Mouse (Mus musculus) stomach, embryonic 15.5 days (tissue): ENCODE measurements at regions not wholly inside any gene's neighbourhood (a gene's known extent, or its start where the extent isn't known, plus 50 kb on each side); places are given as distances from the start of the nearest gene placed in this dataset.

Source experiments
- ATAC-seq: fragments of 200-750 bp; cut with Nextera tagmentation; 2 replicates; pipeline ENCODE4 v1.8.0; 2017; ENCODE audit warnings: low read depth, moderate number of reproducible peaks, moderate TSS enrichment; ENCODE audit not compliant: insufficient read depth, low FRiP score
- H3K27ac ChIP-seq: fragments of 300-500 bp; sonication (generic); 2 replicates; pipeline ENCODE4 v1.5.1; 2015; ENCODE audit warnings: mild to moderate bottlenecking, inconsistent platforms
- H3K27me3 ChIP-seq: fragments of 300-500 bp; sonication (generic); replicated peaks from 2 replicates; pipeline ENCODE4 v1.6.1; 2015; ENCODE audit warnings: inconsistent platforms
- H3K36me3 ChIP-seq: fragments of 300-500 bp; sonication (generic); 2 replicates; pipeline ENCODE4 v1.6.1; 2015; ENCODE audit warnings: inconsistent platforms
- H3K4me1 ChIP-seq: fragments of 300-500 bp; sonication (generic); 2 replicates; pipeline ENCODE4 v1.6.1; 2015; ENCODE audit warnings: inconsistent platforms
- H3K4me2 ChIP-seq: fragments of 300-500 bp; sonication (generic); 2 replicates; pipeline ENCODE4 v1.6.1; 2015; ENCODE audit warnings: mild to moderate bottlenecking, inconsistent platforms
- H3K4me3 ChIP-seq: fragments of 300-500 bp; sonication (generic); replicated peaks from 2 replicates; pipeline ENCODE4 v1.5.1; 2015; ENCODE audit warnings: inconsistent platforms
- H3K9ac ChIP-seq: fragments of 300-500 bp; sonication (generic); 2 replicates; pipeline ENCODE4 v1.6.1; 2015; ENCODE audit warnings: inconsistent platforms
- H3K9me3 ChIP-seq: fragments of 300-500 bp; sonication (generic); 2 replicates; pipeline ENCODE4 v1.6.1; 2016; ENCODE audit warnings: inconsistent platforms
- WGBS: fragments of 180-500 bp; shearing (Covaris S2); methylation state at CpG from one replicate; pipeline ENCODE4 v1.1.7; 2015; 5-methylcytosine and 5-hydroxymethylcytosine counted together

DNA sequence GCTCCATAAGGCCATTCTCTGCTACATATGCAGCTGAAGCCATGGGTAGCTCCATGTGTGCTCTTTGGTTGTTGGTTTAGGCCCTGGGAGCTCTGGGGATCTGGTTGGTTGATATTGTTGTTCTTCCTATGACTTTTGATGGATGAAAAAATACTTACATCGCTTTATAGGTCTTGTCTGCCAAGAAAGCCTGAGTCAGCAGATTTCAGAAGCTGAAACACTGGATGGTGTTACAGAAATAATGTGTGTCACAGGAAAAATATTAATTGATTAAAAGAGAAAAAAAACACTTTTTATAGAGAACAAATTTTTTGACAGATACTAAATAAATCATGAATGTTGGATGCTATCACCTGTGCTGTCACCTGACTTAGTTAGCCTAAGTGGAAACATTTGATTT is 52.4 kb upstream of the Plxna2 start:
- Histone ChIP-seq H3K9me3 (no peaks in the 10 kb centered on the region), H3K27ac (no peak overlapping the region), H3K4me3 (no peak overlapping the region), H3K4me1 (no peaks in the 10 kb centered on the region), H3K36me3 (no peaks in the 10 kb centered on the region), H3K4me2 (no peak overlapping the region), H3K9ac (no peak overlapping the region), H3K27me3 (no peaks in the 10 kb centered on the region)
- 92% methylated on average over 1 of the region's 1 CpGs for WGBS
- ATAC-seq: no peak

GRCm38 (mm10) chr1:194563946-194564345 is 54.1 kb upstream of the Plxna2 start:
- no peak overlapping the region for H3K4me3 ChIP-seq
- H3K9ac ChIP-seq: no peak overlapping the region
- H3K4me1 ChIP-seq: no peaks in the 10 kb centered on the region
- no peaks in the 10 kb centered on the region for H3K27me3 ChIP-seq
- 47% methylated on average over 2 of the region's 2 CpGs for WGBS
- H3K4me2 ChIP-seq: no peak overlapping the region
- H3K36me3 ChIP-seq: no peaks in the 10 kb centered on the region
- H3K27ac ChIP-seq: no peak overlapping the region
- no peaks in the 10 kb centered on the region for H3K9me3 ChIP-seq
- ATAC-seq: no peak

DNA sequence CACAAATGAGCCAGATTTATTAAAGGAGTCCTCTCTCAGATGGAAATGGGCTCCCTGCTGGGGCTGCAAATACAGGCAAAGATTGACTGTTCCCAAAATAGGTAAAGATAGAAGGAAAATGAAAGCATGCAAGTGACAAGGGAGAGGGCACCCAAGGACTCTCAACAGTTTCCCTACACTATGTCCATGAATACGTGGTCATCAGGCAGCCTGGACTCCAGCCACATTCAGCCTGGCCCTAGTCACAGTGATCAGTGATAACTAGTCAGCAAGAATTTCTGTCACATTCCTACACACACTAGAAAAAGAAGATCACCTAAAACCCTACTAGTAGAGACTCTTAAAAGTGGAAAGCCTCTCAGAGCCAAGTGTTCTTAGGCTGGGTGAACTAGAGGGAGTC is 56.9 kb upstream of the Plxna2 start:
- no peak overlapping the region for H3K4me2 ChIP-seq
- ATAC-seq: no peak
- no peaks in the 10 kb centered on the region for H3K36me3 ChIP-seq
- H3K9me3 ChIP-seq: no peaks in the 10 kb centered on the region
- 81% methylated on average over 1 of the region's 1 CpGs for WGBS
- H3K4me1 ChIP-seq: no peaks in the 10 kb centered on the region
- no peak overlapping the region for H3K4me3 ChIP-seq
- no peak overlapping the region for H3K27ac ChIP-seq
- H3K9ac ChIP-seq: no peak overlapping the region
- no peaks in the 10 kb centered on the region for H3K27me3 ChIP-seq

DNA sequence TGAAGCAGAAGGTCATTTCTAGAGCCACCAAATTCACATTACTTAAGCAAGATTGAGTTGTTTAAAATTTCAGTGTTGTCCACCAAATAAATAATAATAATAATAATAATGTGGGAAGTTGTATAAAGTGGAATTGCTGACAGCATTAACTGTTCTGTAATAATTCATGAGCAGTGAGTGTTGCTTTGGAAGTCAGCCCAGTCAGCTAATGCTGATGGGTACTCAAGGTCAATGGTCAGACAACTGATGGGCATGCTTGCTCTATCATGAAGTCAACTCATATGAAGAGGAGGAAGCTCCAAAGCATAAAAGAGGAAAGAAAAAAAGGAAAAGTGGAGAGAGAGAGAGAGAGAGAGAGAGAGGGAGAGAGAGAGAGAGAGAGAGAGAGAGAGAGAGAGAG is 69.4 kb upstream of the Plxna2 start:
- no peak overlapping the region for H3K27ac ChIP-seq
- H3K4me3 ChIP-seq: no peak overlapping the region
- no peaks in the 10 kb centered on the region for H3K9me3 ChIP-seq
- no peak for ATAC-seq
- H3K36me3 ChIP-seq: no peaks in the 10 kb centered on the region
- no peak overlapping the region for H3K4me2 ChIP-seq
- H3K27me3 ChIP-seq: no peaks in the 10 kb centered on the region
- no peaks in the 10 kb centered on the region for H3K4me1 ChIP-seq
- no peak overlapping the region for H3K9ac ChIP-seq

DNA sequence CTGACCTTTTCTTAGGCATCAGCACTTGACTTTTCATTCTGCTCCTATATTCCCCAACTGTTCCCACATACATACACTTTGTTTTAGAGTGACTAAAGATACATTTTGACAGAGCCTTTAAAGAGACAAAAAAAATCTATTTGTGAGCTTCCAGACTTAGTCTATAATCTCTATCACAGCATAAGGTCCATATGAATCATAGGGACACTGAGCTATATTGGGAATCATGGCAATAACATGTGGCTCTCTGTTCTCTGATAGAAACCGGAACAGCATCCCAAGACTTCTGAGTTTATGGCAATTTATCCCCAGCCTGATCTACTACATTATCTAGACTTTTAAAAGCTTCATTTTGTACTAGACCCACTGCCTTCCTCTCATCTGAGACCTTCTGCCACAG is 69.8 kb upstream of the Plxna2 start:
- 85% methylated on average over 1 of the region's 1 CpGs for WGBS

GRCm38 (mm10) chr1:194540923-194541322 is 77.1 kb upstream of the Plxna2 start:
- no peak for ATAC-seq

More for the DNA sequence above, 69.8 kb upstream of the Plxna2 start:
- ATAC-seq: no peak
- no peaks in the 10 kb centered on the region for H3K36me3 ChIP-seq
- H3K9ac ChIP-seq: no peak overlapping the region
- no peaks in the 10 kb centered on the region for H3K27me3 ChIP-seq
- no peak overlapping the region for H3K4me2 ChIP-seq
- no peak overlapping the region for H3K4me3 ChIP-seq
- H3K9me3 ChIP-seq: no peaks in the 10 kb centered on the region
- no peaks in the 10 kb centered on the region for H3K4me1 ChIP-seq
- H3K27ac ChIP-seq: no peak overlapping the region

GRCm38 (mm10) chr1:194527342-194528165 is 90.5 kb upstream of the Plxna2 start:
- ATAC-seq: peak; percentile 39; the same call in 1 of the 2 replicates
- no peaks in the 10 kb centered on the region for H3K36me3 ChIP-seq
- 47% methylated on average over 2 of the region's 2 CpGs for WGBS
- no peak overlapping the region for H3K4me2 ChIP-seq
- H3K4me3 ChIP-seq: no peak overlapping the region
- no peaks in the 10 kb centered on the region for H3K4me1 ChIP-seq
- H3K27me3 ChIP-seq: no peaks in the 10 kb centered on the region
- no peak overlapping the region for H3K9ac ChIP-seq
- no peaks in the 10 kb centered on the region for H3K9me3 ChIP-seq
- no peak overlapping the region for H3K27ac ChIP-seq

More at GRCm38 (mm10) chr1:194540923-194541322, 77.1 kb upstream of the Plxna2 start:
- no peaks in the 10 kb centered on the region for H3K4me1 ChIP-seq
- no peaks in the 10 kb centered on the region for H3K36me3 ChIP-seq
- no peaks in the 10 kb centered on the region for H3K9me3 ChIP-seq
- WGBS: 87% methylated on average over 2 of the region's 2 CpGs
- H3K27ac ChIP-seq: no peak overlapping the region
- H3K4me2 ChIP-seq: no peak overlapping the region
- H3K4me3 ChIP-seq: no peak overlapping the region
- no peaks in the 10 kb centered on the region for H3K27me3 ChIP-seq
- H3K9ac ChIP-seq: no peak overlapping the region

- Histone ChIP-seq H3K4me2 (no peak overlapping the region), H3K36me3 (no peaks in the 10 kb centered on the region), H3K4me1 (no peaks in the 10 kb centered on the region), H3K9me3 (no peaks in the 10 kb centered on the region), H3K27me3 (no peaks in the 10 kb centered on the region), H3K9ac (no peak overlapping the region), H3K4me3 (no peak overlapping the region), H3K27ac (no peak overlapping the region)
- 100% methylated on average over 2 of the region's 2 CpGs for WGBS
- no peak for ATAC-seq
Measured at GRCm38 (mm10) chr1:194524976-194525375, 93.0 kb upstream of the Plxna2 start.

GRCm38 (mm10) chr1:194521216-194521615 is 96.8 kb upstream of the Plxna2 start:
- no peak for ATAC-seq
- no peaks in the 10 kb centered on the region for H3K4me1 ChIP-seq
- H3K4me2 ChIP-seq: no peak overlapping the region
- H3K4me3 ChIP-seq: no peak overlapping the region
- H3K27ac ChIP-seq: no peak overlapping the region
- no peaks in the 10 kb centered on the region for H3K36me3 ChIP-seq
- 40% methylated on average over 2 of the region's 2 CpGs for WGBS
- no peaks in the 10 kb centered on the region for H3K9me3 ChIP-seq
- no peak overlapping the region for H3K9ac ChIP-seq
- no peaks in the 10 kb centered on the region for H3K27me3 ChIP-seq

- H3K4me1 ChIP-seq: no peaks in the 10 kb centered on the region
- ATAC-seq: no peak
- H3K36me3 ChIP-seq: no peaks in the 10 kb centered on the region
- H3K4me2 ChIP-seq: no peak overlapping the region
- no peaks in the 10 kb centered on the region for H3K9me3 ChIP-seq
- H3K9ac ChIP-seq: no peak overlapping the region
- no peaks in the 10 kb centered on the region for H3K27me3 ChIP-seq
- no peak overlapping the region for H3K4me3 ChIP-seq
- no peak overlapping the region for H3K27ac ChIP-seq
- WGBS: 66% methylated on average over 6 of the region's 6 CpGs
Measured at GRCm38 (mm10) chr1:194519509-194520220, 98.4 kb upstream of the Plxna2 start.

DNA sequence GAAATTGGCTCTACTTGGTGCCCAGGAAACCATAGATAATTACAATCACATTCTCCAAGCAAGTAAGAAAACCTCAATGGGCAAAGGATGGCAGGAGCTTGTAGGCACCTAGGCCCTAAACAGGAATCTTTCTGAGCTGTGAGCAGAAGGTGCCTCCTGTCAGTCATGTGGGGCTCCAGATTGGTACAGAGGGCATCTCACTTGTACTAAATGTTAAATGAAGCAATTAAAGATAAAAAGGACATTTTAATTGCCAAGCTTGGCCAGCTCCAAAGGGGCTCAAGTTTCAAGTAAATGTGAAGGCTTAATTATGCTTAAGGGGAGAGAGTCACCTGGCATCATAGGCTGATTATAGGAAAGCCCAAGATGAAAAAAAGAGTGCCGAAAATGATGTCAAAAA is 101.9 kb upstream of the Plxna2 start:
- Histone ChIP-seq H3K27me3 (no peaks in the 10 kb centered on the region), H3K4me1 (no peaks in the 10 kb centered on the region), H3K27ac (no peak overlapping the region), H3K36me3 (no peaks in the 10 kb centered on the region), H3K4me2 (no peak overlapping the region), H3K9me3 (no peaks in the 10 kb centered on the region), H3K9ac (no peak overlapping the region), H3K4me3 (no peak overlapping the region)
- 83% methylated on average over 1 of the region's 1 CpGs for WGBS
- ATAC-seq: no peak

- no peaks in the 10 kb centered on the region for H3K9me3 ChIP-seq
- WGBS: 57% methylated on average over 1 of the region's 1 CpGs
- H3K4me3 ChIP-seq: no peak overlapping the region
- H3K27me3 ChIP-seq: no peaks in the 10 kb centered on the region
- no peaks in the 10 kb centered on the region for H3K4me1 ChIP-seq
- no peak overlapping the region for H3K4me2 ChIP-seq
- H3K36me3 ChIP-seq: no peaks in the 10 kb centered on the region
- no peak for ATAC-seq
- H3K27ac ChIP-seq: no peak overlapping the region
- H3K9ac ChIP-seq: no peak overlapping the region
Measured at GRCm38 (mm10) chr1:194508314-194508713, 109.7 kb upstream of the Plxna2 start.
